Mouse (Mus musculus) limb, embryonic 15.5 days (tissue): Measurements from ENCODE around the gene Lrmda. TPM values are rescaled to one million over a fixed set of nuclear protein-coding genes. Genes with fewer than 3 reads are reported as not detected.

ENCODE experiments used
- ATAC-seq: fragments of 200-750 bp; cut with Nextera tagmentation; 2 replicates; pipeline ENCODE4 v1.8.0; 2017; ENCODE audit warnings: low read depth, moderate TSS enrichment; ENCODE audit not compliant: insufficient number of reproducible peaks, low FRiP score, low TSS enrichment
- H3K27ac ChIP-seq: fragments of 300-500 bp; sonication (generic); 2 replicates; pipeline ENCODE4 v1.5.1; 2015; ENCODE audit warnings: moderate library complexity, mild to moderate bottlenecking, inconsistent platforms
- H3K27me3 ChIP-seq: fragments of 300-500 bp; sonication (generic); 2 replicates; pipeline ENCODE4 v1.6.1; 2015; ENCODE audit warnings: inconsistent platforms
- H3K36me3 ChIP-seq: fragments of 300-500 bp; sonication (generic); 2 replicates; pipeline ENCODE4 v1.6.1; 2015; ENCODE audit warnings: inconsistent platforms
- H3K4me1 ChIP-seq: fragments of 300-500 bp; sonication (generic); 2 replicates; pipeline ENCODE4 v1.6.1; 2015; ENCODE audit warnings: inconsistent platforms
- H3K4me2 ChIP-seq: fragments of 300-500 bp; sonication (generic); 2 replicates; pipeline ENCODE4 v1.6.1; 2015; ENCODE audit warnings: mild to moderate bottlenecking, inconsistent platforms
- H3K4me3 ChIP-seq: fragments of 300-500 bp; sonication (generic); 2 replicates; pipeline ENCODE4 v1.5.1; 2015; ENCODE audit warnings: mild to moderate bottlenecking, inconsistent platforms
- H3K9ac ChIP-seq: fragments of 300-500 bp; sonication (generic); 2 replicates; pipeline ENCODE4 v1.6.1; 2015; ENCODE audit warnings: inconsistent platforms
- H3K9me3 ChIP-seq: fragments of 300-500 bp; sonication (generic); 2 replicates; pipeline ENCODE4 v1.6.1; 2016; ENCODE audit warnings: inconsistent platforms
- WGBS: fragments of 180-500 bp; shearing (Covaris S2); methylation state at CpG from one replicate; pipeline ENCODE4 v1.1.7; 2015; 5-methylcytosine and 5-hydroxymethylcytosine counted together
- polyA plus RNA-seq: library from polyadenylated mRNA; unstranded; fragments of >200 nt; fragmentation: Nextera tagmentation; extraction: Ambion mirVana; gene quantifications from 2 replicates; pipeline ENCODE4 v1.2.1, GENCODE M21; 2015

Gene Lrmda
- polyA plus RNA-seq, 1 experiment from 2014 or later = 0.17 TPM

DNA sequence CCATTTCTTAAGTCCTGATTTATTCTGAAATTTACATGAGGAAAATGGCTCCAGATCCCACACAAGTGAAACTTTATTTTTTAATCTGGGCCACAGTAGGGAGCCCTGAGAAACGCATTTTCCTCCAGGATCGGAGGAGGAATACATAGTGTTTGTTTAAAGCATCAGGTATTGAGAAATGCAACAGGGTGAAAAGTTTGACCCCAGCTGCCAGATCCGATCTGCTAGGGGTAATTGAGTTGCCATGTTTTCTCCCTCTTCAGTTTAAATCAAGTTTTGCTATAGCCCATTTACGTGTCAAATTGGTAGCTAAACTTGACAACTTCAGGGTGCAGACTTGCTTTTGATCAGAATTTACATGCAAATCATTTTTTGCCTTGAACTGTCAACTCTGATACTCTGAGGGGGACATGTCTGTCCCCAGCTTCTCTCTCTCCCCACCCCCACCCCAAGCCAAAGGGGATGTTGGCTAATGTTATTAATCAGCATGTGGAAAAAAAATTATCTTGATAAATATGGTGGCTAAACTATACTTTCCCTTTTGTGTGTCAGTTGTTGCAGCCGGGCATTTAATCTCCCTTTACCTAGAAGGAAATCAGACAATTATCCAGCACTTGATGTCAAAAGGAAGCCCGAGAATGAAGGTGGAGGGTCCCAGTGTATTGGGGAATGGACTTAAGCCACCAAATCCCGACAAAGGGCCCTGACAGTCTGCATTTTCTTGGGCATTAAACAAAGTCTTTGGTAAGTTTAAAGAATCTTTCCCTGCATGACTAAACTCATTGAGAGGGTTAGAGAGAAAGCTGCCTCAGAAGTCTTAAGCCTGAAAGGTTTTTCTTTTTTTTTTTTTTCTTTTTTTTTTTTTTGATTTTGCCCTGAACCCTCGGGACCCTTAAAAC lies 94.2 kb downstream of the Lrmda start:
- 51% methylated on average over 8 of the region's 8 CpGs for WGBS
- ATAC-seq = no peak
- 0 out of 2 replicates have a peak, but pooled peaks cover 3% of the 10 kb centered on the region for H3K27me3 ChIP-seq
- H3K27ac ChIP-seq = no peak overlapping the region
- H3K9me3 ChIP-seq = no peaks in the 10 kb centered on the region
- H3K4me2 ChIP-seq = no peak overlapping the region
- no peak overlapping the region for H3K4me3 ChIP-seq
- H3K4me1 ChIP-seq = peaks cover 26% of the 10 kb centered on the region; the same call in 1 of the 2 replicates
- no peaks in the 10 kb centered on the region for H3K36me3 ChIP-seq
- H3K9ac ChIP-seq = no peak overlapping the region

DNA sequence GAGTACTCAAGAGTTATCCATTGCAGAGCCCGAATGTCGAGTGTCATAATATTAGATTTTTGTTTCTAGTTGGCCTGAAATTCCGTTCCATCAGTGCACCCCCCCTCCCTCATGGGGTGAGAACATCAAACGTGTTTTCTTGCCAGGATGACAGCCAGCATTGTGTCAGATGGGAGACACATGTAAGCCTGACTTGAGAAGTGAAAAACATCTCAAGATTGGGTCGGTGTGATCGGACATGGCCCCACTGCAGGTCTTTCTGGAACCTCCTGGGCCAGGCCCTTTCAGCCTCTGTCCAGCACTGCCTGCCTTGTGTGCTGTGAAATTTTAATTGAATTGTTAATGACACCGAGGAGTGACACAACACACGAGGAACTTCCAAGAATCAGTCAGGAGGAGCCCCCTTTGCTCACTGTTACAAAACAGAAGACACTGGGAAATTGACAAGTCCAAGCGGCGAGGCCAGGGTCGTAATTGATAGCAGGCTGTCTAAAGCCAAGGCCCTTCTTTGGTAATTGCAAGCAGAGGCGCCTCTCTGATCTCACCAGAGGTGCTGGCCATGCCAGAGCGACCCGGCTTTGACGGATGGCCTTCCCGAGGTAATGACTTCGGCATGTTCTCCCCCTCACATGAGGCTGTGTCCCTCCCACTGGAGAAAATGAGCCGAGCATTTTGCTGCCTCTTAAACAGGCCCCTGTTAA lies 95.3 kb downstream of the Lrmda start:
- Histone ChIP-seq H3K9ac (no peak overlapping the region), H3K36me3 (no peaks in the 10 kb centered on the region), H3K9me3 (no peaks in the 10 kb centered on the region), H3K4me3 (no peak overlapping the region), H3K27me3 (0 out of 2 replicates have a peak, but pooled peaks cover 3% of the 10 kb centered on the region), H3K4me2 (no peak overlapping the region), H3K27ac (no peak overlapping the region; the same call in 1 of the 2 replicates), H3K4me1 (peaks cover 26% of the 10 kb centered on the region; the same call in 1 of the 2 replicates)
- no peak for ATAC-seq
- WGBS = 18% methylated on average over 18 of the region's 18 CpGs

DNA sequence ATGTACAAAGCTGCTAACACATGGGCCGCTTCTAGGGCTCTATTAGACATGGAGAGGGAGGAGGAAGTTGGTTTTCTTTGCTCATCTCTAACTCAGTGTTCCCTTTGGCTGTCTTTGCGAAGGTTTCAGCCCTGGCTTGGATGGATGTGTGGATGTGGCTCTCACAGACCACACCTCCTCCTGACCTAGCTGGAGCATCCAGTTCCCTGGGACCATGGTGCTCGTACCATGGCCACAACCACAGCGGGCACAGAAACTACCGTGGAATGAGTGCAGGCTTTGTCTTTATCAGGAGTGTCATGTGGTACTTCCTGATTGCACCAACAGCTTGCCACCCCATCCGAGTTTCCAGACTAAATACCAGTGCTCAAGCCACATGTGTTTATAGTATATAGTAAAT lies 98.6 kb downstream of the Lrmda start:
- Histone ChIP-seq H3K4me2 (no peak overlapping the region), H3K27ac (no peak overlapping the region), H3K4me1 (peaks cover 26% of the 10 kb centered on the region; the same call in 1 of the 2 replicates), H3K9ac (no peak overlapping the region), H3K36me3 (no peaks in the 10 kb centered on the region), H3K9me3 (no peaks in the 10 kb centered on the region), H3K4me3 (no peak overlapping the region), H3K27me3 (no peaks in the 10 kb centered on the region)
- ATAC-seq = no peak
- WGBS = 52% methylated on average over 6 of the region's 6 CpGs

DNA sequence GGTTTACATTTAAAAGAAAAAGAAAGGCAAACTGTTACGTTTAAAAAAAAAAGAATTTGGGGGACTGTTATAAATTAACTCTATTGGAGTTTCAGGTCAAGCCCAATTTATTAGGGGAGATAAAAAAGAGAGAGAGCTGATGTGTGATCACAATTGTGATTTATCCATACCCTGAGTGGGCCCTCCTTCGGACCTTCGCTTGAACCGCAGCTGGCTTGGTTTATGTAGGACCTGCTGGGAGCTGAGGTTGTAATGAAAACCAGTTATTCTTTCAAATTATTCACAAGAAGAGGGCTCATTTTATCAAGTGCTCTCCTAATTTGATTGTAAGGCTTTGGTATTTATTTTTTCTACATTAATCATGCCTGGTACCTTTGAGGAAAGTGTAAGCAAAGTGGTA lies 99.0 kb downstream of the Lrmda start:
- no peaks in the 10 kb centered on the region for H3K9me3 ChIP-seq
- H3K36me3 ChIP-seq = no peaks in the 10 kb centered on the region
- H3K9ac ChIP-seq = no peak overlapping the region
- ATAC-seq = no peak
- no peak overlapping the region for H3K4me3 ChIP-seq
- peaks cover 26% of the 10 kb centered on the region; the same call in 1 of the 2 replicates for H3K4me1 ChIP-seq
- WGBS = 32% methylated on average over 4 of the region's 4 CpGs
- H3K4me2 ChIP-seq = no peak overlapping the region
- no peaks in the 10 kb centered on the region for H3K27me3 ChIP-seq
- no peak overlapping the region for H3K27ac ChIP-seq

DNA sequence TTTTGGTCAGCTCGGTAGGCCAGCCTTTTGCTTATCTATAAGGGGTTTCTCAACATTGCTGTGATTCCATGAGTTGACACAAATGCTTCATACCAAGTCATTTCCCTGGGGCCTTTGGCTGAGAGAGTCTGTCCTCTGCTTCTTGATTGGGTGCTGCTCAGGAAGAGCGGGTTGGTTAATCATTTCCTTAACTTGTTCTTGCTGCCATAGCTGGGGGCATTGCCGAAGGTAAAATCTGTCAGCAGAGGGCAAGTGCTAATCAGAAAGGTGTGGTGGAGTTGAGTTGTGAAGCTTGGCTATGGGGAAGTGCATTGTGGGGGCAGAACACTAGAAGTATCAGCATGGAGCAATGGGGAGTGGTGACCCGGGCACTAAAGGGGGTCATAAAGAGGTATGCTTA lies 106.8 kb downstream of the Lrmda start:
- no peak overlapping the region for H3K9ac ChIP-seq
- no peak overlapping the region for H3K4me2 ChIP-seq
- no peaks in the 10 kb centered on the region for H3K9me3 ChIP-seq
- no peak overlapping the region for H3K4me3 ChIP-seq
- H3K27ac ChIP-seq = no peak overlapping the region
- H3K36me3 ChIP-seq = no peaks in the 10 kb centered on the region
- ATAC-seq = no peak
- WGBS = 55% methylated on average over 4 of the region's 4 CpGs
- H3K27me3 ChIP-seq = no peaks in the 10 kb centered on the region
- H3K4me1 ChIP-seq = 0 out of 2 replicates have a peak, but pooled peaks cover 1% of the 10 kb centered on the region

DNA sequence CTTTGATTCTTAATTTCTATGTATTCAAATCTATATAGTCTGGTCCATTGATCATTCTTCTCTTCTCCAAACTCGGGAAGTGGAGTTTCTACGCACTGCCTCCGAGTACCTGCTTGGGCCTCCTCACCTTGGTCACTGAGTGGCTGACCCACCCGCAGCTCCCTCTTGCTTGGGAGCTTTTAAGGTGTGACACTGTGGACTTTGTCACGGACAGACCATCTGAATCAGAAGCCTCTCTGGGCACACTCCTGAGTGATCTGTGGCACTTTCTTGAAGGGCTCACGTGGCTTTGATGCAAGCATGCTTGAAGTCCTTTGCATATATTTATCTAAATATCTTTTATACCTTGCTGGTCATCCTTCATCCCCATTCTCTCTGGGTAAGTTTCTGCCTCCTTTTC lies 107.3 kb downstream of the Lrmda start:
- Histone ChIP-seq H3K4me2 (no peak overlapping the region), H3K36me3 (no peaks in the 10 kb centered on the region), H3K9ac (no peak overlapping the region), H3K27ac (no peak overlapping the region), H3K4me3 (no peak overlapping the region), H3K4me1 (0 out of 2 replicates have a peak, but pooled peaks cover 2% of the 10 kb centered on the region), H3K9me3 (no peaks in the 10 kb centered on the region), H3K27me3 (no peaks in the 10 kb centered on the region)
- 90% methylated on average over 6 of the region's 6 CpGs for WGBS
- ATAC-seq = no peak

DNA sequence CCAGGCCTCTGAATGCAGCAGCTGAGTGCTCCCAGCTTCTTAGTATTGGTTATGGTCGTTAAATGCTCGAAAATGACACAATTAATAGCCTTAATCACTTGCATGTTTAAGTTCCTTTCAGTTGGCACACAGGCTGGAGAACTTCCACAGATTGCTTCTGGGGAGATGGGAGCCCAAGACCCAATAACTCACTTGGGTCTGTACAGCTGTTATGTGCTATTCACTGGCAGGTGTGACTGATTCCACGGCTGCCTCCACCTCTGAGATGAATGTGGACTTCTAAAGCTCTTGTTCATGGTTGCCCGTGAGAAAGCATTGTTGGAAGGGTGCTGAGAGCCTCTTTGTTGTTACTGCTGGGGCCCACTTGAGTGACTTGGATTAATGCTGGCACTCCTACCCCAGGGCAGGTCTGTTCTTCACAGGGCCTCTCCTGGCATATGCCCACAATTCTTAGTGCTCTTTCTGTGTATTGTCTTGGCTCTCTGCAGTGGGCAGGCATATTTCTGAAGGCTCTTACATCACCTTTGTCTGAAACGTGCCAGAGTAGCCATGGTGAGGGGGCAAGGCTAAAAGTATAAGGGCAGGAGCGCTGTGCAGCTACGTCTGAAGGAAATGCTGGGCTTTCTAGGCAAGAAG lies 111.6 kb downstream of the Lrmda start:
- Histone ChIP-seq H3K9ac (no peak overlapping the region), H3K4me1 (0 out of 2 replicates have a peak, but pooled peaks cover 2% of the 10 kb centered on the region), H3K9me3 (no peaks in the 10 kb centered on the region), H3K4me2 (no peak overlapping the region), H3K36me3 (no peaks in the 10 kb centered on the region), H3K27ac (no peak overlapping the region), H3K27me3 (no peaks in the 10 kb centered on the region), H3K4me3 (no peak overlapping the region)
- ATAC-seq = no peak
- 47% methylated on average over 7 of the region's 7 CpGs for WGBS

DNA sequence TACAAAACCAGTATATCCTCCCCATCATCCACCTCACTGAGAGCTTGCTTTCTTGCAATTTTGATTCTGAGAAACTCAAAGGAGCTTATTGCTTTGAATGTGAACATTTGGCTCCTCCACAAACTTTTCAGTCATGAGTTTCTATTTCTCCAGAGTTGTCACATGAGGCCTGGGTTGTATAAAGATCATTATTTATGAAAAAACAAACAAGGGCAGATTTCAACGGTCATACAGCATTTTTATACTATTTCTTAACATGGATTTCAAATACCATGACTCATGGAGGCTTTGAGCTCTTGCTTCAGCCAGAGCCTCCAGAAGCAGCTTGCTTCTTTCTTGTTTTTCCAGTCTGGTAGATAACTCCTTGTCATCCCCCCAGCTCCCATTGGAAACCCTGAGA lies 119.8 kb downstream of the Lrmda start:
- WGBS = 64% methylated on average over 1 of the region's 1 CpGs
- no peaks in the 10 kb centered on the region for H3K9me3 ChIP-seq

DNA sequence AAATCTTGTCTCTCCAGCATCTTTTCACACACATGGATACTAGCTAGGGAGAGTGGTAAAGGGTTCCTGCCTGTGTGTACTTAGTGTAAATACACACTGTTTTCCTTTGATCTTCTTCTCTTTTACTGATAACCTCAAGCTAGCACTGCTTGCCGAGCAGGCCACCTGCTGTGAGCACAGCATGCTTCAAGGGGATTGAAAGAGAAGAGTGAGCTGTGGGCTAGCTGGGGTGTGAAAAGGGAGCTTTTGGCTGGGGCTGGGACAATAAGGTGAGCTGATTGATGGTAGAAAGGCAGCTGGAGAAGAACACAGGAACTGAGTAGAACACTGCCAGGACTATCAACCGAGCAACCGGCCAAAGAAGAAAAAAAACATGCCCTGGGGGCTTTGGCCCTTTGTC lies 124.5 kb downstream of the Lrmda start:
- 25% methylated on average over 3 of the region's 3 CpGs for WGBS
- Histone ChIP-seq H3K27ac (no peak overlapping the region), H3K4me3 (no peak overlapping the region), H3K36me3 (no peaks in the 10 kb centered on the region), H3K4me2 (no peak overlapping the region), H3K4me1 (peaks cover 9% of the 10 kb centered on the region), H3K9ac (no peak overlapping the region), H3K9me3 (no peaks in the 10 kb centered on the region), H3K27me3 (no peaks in the 10 kb centered on the region)
- ATAC-seq = no peak

More for the DNA sequence above, 119.8 kb downstream of the Lrmda start:
- no peak for ATAC-seq
- Histone ChIP-seq H3K4me1 (no peaks in the 10 kb centered on the region), H3K36me3 (no peaks in the 10 kb centered on the region), H3K27me3 (no peaks in the 10 kb centered on the region), H3K27ac (no peak overlapping the region), H3K4me3 (no peak overlapping the region), H3K4me2 (no peak overlapping the region), H3K9ac (no peak overlapping the region)

DNA sequence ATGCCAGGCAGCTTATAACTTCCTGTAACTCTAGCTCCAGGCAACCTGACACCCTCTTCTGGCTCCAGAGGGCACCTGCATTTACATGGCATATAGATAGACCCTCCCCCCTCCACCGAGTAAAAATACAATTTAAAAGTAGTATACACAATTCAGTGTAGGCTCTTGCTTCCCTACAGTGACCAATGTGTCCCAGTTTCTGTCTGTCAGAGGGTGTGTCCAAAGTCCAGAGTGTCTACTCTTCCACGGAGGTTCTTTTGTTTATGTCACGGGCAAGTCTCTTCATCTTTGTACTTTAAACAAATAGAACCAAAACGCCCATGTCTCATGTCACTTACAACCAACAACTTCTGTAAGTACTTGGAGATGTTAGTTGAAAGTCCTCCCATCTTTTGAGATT lies 126.4 kb downstream of the Lrmda start:
- Histone ChIP-seq H3K4me1 (peaks cover 9% of the 10 kb centered on the region), H3K27ac (no peak overlapping the region), H3K9ac (no peak overlapping the region), H3K9me3 (no peaks in the 10 kb centered on the region), H3K27me3 (0 out of 2 replicates have a peak, but pooled peaks cover 4% of the 10 kb centered on the region), H3K4me3 (no peak overlapping the region), H3K36me3 (no peaks in the 10 kb centered on the region), H3K4me2 (no peak overlapping the region)
- ATAC-seq = no peak
- 61% methylated on average over 4 of the region's 4 CpGs for WGBS

DNA sequence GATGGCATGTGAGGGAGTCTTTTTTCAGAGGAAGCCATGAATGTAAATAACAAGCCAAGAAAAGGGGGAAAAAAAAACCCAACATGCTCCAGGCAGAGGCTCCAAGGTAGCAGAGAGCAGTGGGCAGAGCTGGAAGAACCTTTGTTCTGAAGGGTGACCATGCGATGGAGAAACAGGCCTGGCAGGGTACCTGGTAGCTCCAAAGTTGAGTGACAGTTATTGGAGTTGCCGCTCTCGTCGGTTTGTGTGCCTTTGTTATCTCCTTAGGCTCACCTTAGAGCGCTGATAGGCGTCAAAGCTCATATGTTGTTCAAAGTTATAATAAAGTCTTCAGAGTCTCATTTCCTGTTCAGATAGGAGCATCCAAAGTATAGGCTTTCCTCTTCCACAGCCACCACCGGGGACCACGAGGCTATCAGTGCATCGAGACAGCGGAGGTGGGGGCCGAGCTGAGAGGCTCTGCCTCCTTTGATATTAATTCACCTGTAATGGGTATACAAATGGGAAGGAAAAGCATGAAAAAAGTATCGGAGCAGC lies 127.1 kb downstream of the Lrmda start:
- Histone ChIP-seq H3K4me1 (peaks cover 10% of the 10 kb centered on the region), H3K4me3 (no peak overlapping the region), H3K27me3 (0 out of 2 replicates have a peak, but pooled peaks cover 4% of the 10 kb centered on the region), H3K4me2 (no peak overlapping the region), H3K9me3 (no peaks in the 10 kb centered on the region), H3K36me3 (no peaks in the 10 kb centered on the region), H3K27ac (no peak overlapping the region), H3K9ac (no peak overlapping the region)
- no peak for ATAC-seq
- WGBS = 79% methylated on average over 12 of the region's 12 CpGs
